Mouse (Mus musculus): ENCODE results near the gene Olfr1129.
"Not testable (repeated sequence)": the region's sequence is repeated elsewhere in the genome, so short reads cannot be mapped to it uniquely, and the experiment has no call there.

Olfr1129 gene

DNA sequence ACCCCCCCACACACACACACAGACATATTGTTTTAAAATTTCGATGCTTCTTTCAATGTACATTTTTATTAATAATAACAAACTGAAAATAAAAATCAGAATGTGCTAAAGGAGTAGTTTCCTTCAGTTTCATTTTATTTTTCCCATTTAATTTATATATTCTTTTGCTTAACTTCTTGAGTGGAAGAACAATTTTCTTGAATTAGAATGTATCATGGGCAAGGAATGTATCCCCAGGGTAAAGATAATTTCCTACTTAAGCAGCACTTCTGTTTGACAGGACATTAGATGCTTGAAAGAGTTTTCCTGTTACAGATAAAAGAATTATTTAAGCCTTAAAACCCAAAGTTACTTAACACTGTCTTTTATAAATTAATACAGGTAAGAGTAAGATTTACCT, at the start of gene Olfr1129:
TSS of gene Olfr1129 (plus strand) at position 301 of the 400 bp plus-strand sequence.
- DNase-seq = not testable (repeated sequence)

GRCm38 (mm10) chr2:87525899-87526616, 47.6 kb upstream of the Olfr1129 start:
- DNase-seq = peak; percentile 20 to 26

GRCm38 (mm10) chr2:87531496-87531895, 42.2 kb upstream of the Olfr1129 start, which contains the start of gene Olfr153:
Gene Olfr153, plus strand, starts transcription at chr2:87531796.
- no peak for DNase-seq

DNA sequence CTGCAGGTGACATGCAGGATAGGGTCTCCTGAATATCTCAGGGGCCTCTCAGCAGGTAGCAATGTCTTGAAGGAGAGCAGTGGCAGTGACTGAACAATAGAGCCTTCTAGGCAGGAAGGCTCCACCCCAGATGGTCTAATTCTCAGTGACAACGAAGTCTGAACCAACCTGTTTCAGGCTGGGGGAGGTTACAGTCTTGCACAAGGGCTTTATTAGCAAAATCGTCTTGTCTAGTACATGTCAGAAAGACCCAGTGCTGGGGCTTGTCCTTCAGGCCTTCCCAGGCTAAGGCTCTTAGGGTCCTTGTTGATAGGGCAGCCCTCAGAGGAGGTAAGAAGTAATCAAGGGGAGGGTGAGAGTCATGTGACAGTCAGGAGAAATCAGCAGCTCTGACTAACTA, 38.9 kb upstream of the Olfr1129 start:
- no peak for DNase-seq

DNA sequence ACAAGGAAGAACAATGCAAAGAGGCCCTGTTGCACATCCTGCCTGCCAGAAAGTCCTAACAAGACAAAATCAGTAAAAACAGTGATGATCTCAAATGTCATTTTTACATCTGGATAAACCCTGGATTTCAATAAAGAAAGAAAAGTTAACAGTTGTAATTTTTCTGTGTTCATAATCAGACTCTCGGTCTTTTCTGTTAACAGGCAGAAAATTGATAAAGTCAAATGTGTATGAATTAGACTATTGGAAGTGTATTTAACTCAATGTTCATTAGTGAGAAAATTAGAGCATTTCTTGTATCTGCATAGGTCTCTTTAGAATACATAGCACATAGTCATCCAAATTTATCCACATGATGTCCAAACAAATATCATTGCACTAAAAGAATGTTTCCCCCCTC, 28.3 kb upstream of the Olfr1129 start, which contains the start of gene Olfr1128:
TSS of gene Olfr1128 (minus strand) at position 101 of the 400 bp plus-strand sequence.
- no peak for DNase-seq

GRCm38 (mm10) chr2:87605912-87606311, 32.2 kb downstream of the Olfr1129 start, which contains the start of gene Olfr1130:
Gene Olfr1130, plus strand, starts transcription at chr2:87606212.
- DNase-seq = not testable (repeated sequence)

GRCm38 (mm10) chr2:87626804-87627203, 53.1 kb downstream of the Olfr1129 start, which contains the start of gene Olfr1131:
Gene Olfr1131, plus strand, starts transcription at chr2:87627104.
- DNase-seq = no peak
